Mouse (Mus musculus) limb, embryonic 10.5 days (tissue): ENCODE measurements around the gene Olfr106-ps. TPM values are rescaled to one million over a fixed set of nuclear protein-coding genes. Genes with fewer than 3 reads are reported as not detected.

Source experiments
- DNase-seq: peaks from one replicate; pipeline ENCODE4 v3.0.0-alpha.2; 2017; ENCODE audit warnings: low spot score
- H3K27ac ChIP-seq: fragments of 300-500 bp; sonication (generic); 2 replicates; pipeline ENCODE4 v1.5.1; 2016; ENCODE audit warnings: mild to moderate bottlenecking
- H3K27me3 ChIP-seq: fragments of 300-500 bp; sonication (generic); 2 replicates; pipeline ENCODE4 v1.6.1; 2016; ENCODE audit warnings: low read depth, mild to moderate bottlenecking; ENCODE audit not compliant: poor library complexity, severe bottlenecking
- H3K36me3 ChIP-seq: fragments of 300-500 bp; sonication (generic); 2 replicates; pipeline ENCODE4 v1.6.1; 2016; ENCODE audit warnings: mild to moderate bottlenecking, moderate library complexity
- H3K4me1 ChIP-seq: fragments of 300-500 bp; sonication (generic); 2 replicates; pipeline ENCODE4 v1.6.1; 2016
- H3K4me3 ChIP-seq: fragments of 300-500 bp; sonication (generic); 2 replicates; pipeline ENCODE4 v1.5.1; 2016; ENCODE audit warnings: mild to moderate bottlenecking, moderate library complexity
- H3K9me3 ChIP-seq: fragments of 300-500 bp; sonication (generic); replicated peaks from 2 replicates; pipeline ENCODE4 v1.6.1; 2016; ENCODE audit warnings: mild to moderate bottlenecking
- WGBS: fragments of 180-500 bp; shearing (Covaris S2); methylation state at CpG from one replicate; pipeline ENCODE4 v1.1.7; 2016; 5-methylcytosine and 5-hydroxymethylcytosine counted together
- polyA plus RNA-seq: library from polyadenylated mRNA; unstranded; fragments of >200 nt; fragmentation: Nextera tagmentation; extraction: Ambion mirVana; gene quantifications from 2 replicates; pipeline ENCODE4 v1.2.1, GENCODE M21; 2016

Gene Olfr106-ps
- polyA plus RNA-seq, result not detected in 2 replicates

DNA sequence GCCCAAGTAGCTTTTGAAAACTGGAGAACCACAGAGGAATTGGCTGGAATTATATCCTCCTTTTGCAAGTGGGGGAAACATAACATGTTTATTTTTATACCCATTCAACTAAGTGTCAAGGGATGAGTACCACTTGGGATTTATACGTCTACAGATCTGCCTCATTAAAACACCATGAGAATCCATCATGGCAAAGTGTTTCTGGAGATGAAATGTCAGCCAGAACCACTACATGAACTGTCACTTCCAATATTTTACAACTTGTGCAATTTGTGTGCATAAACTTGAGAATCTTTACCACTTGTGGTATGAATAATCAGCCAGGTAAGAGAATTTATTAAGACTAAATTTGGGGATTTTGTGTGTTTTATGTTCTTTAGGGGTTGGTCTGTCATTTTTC, at the start of gene Olfr106-ps:
Gene Olfr106-ps (plus strand): TSS at position 301 of the 400 bp plus-strand sequence.
- Histone ChIP-seq H3K36me3 (no peaks in the 10 kb centered on the region), H3K27me3 (no peaks in the 10 kb centered on the region), H3K27ac (no peak within 1 kb of the TSS), H3K4me3 (no peak within 1 kb of the TSS), H3K4me1 (no peaks in the 10 kb centered on the region), H3K9me3 (no peaks in the 10 kb centered on the region)
- no peak for DNase-seq
- WGBS, result 81% methylated on average over 1 of the region's 1 CpGs

DNA sequence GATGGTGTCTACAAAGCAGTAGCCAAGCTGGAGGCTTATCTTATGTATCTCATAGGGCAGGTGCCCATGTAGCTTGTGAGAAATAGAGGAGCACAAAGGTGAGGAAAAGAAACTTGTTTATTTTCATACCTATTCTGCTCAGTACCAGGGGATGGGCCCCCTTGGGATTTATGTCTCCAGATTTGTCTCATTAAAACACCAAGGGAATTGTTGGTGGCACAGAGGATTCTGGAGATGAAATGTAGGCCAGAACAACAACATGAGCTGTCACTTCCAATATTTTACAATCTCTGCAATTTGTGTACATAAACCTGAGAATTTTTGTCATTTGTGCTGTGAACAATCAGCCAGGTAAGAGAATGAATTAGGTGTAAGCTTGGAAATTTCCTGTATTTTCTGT, 30.9 kb upstream of the Olfr106-ps start, which contains the start of gene Olfr104-ps:
Gene Olfr104-ps (plus strand): TSS at position 301 of the 400 bp plus-strand sequence.
- no peaks in the 10 kb centered on the region for H3K9me3 ChIP-seq
- H3K27me3 ChIP-seq, result no peaks in the 10 kb centered on the region
- DNase-seq, result no peak
- no peak within 1 kb of the TSS for H3K4me3 ChIP-seq
- no peaks in the 10 kb centered on the region for H3K4me1 ChIP-seq
- H3K27ac ChIP-seq, result no peak within 1 kb of the TSS
- no peaks in the 10 kb centered on the region for H3K36me3 ChIP-seq

DNA sequence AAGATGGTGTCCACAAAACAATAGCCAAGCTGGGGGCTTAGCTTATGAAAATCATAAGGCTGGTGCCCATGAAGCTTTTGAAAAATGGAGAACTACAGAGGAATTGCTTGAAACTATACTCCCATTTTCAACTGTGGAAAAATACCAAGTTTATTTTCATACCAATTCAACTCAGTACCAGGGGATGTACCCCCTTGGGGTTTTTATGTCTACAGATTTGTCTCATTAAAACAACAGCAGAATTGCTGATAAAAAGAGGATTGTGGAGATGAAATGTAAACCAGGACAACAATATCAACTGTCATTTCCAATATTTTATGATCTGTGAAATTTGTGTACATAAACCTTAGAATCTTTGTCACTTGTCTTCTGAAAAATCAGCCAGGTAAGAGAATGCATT, 11.5 kb upstream of the Olfr106-ps start, which contains the start of gene Olfr105-ps:
Gene Olfr105-ps (plus strand): TSS at position 301 of the 400 bp plus-strand sequence.
- Histone ChIP-seq H3K4me1 (no peaks in the 10 kb centered on the region), H3K4me3 (no peak within 1 kb of the TSS), H3K27ac (no peak within 1 kb of the TSS), H3K27me3 (no peaks in the 10 kb centered on the region), H3K9me3 (no peaks in the 10 kb centered on the region), H3K36me3 (no peaks in the 10 kb centered on the region)
- no peak for DNase-seq

DNA sequence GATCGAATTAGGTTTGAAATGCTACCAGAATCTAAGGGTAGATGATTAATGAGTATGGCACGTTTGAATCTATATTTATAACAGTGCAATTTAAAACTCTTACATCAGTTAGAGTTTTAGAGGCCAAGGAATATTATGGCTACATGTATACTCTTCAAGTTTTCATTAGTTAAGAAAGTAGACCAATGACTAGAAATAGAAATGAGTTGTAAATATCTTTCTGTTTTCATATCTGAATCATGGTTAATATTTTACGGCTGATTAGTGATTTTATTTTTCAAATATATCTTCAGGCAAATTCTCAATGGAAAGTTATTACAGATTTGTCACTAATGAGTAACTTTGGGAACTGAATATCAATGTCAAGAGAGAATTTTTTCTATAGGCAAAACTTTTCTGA, 8.7 kb downstream of the Olfr106-ps start, which contains the start of gene Olfr107:
Gene Olfr107 (plus strand): TSS at position 301 of the 400 bp plus-strand sequence.
- WGBS, result 82% methylated on average over 3 of the region's 3 CpGs
- H3K27ac ChIP-seq, result no peak within 1 kb of the TSS
- H3K9me3 ChIP-seq, result no peaks in the 10 kb centered on the region
- H3K36me3 ChIP-seq, result no peaks in the 10 kb centered on the region
- no peaks in the 10 kb centered on the region for H3K4me1 ChIP-seq
- no peak for DNase-seq
- no peak within 1 kb of the TSS for H3K4me3 ChIP-seq
- H3K27me3 ChIP-seq, result no peaks in the 10 kb centered on the region

DNA sequence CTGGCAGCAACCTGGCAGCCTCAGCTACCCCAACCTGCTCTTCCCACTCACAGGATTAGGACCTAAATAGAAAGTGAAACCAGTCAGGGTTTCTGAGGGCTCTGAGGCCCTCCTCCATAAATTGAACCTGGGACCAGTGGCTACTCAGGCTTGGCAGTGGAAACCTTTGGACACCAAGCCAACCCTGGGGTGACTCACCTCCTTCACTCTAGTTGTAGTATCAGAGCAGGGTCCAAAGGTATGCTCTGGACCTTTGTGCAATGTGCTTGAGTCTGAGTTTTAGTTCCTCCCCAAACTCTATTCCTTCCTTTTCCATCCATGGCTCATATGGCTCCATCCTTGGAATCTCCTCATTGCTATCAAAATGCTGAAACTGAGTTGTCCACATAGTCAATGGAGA, 23.2 kb downstream of the Olfr106-ps start:
- no peaks in the 10 kb centered on the region for H3K4me1 ChIP-seq
- no peak overlapping the region for H3K4me3 ChIP-seq
- DNase-seq, result no peak
- H3K36me3 ChIP-seq, result no peaks in the 10 kb centered on the region
- no peaks in the 10 kb centered on the region for H3K9me3 ChIP-seq
- H3K27me3 ChIP-seq, result no peaks in the 10 kb centered on the region
- H3K27ac ChIP-seq, result no peak overlapping the region

DNA sequence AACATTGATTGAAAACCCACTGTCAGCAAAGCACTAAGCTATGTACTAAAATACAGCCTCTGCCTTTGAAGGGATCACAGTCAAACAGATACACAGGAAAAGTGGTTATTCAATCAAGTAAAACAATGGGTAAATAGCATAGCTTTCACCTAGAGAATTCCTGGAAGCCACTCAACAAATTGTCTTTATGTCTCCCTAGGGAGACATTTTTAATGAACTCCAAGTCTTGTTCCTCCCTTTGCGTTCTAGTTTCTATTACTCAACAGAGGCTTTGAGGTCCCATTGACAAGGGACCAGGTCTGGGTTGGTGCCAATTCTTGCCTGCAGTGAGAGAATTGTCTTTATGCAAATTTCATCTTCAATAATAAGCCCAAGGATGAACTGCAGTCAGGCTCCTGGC, 55.0 kb downstream of the Olfr106-ps start, which contains the start of gene Olfr108:
Gene Olfr108 (plus strand): TSS at position 301 of the 400 bp plus-strand sequence.
- H3K4me1 ChIP-seq, result no peaks in the 10 kb centered on the region
- H3K27me3 ChIP-seq, result no peaks in the 10 kb centered on the region
- no peak within 1 kb of the TSS for H3K27ac ChIP-seq
- no peaks in the 10 kb centered on the region for H3K36me3 ChIP-seq
- no peaks in the 10 kb centered on the region for H3K9me3 ChIP-seq
- WGBS, result 88% methylated on average over 1 of the region's 1 CpGs
- H3K4me3 ChIP-seq, result no peak within 1 kb of the TSS
- no peak for DNase-seq

Other genes starting within 250 kb of the Olfr106-ps start
- not detected in 2 replicates for gene Olfr93, start 228.9 kb upstream of the Olfr106-ps start, polyA plus RNA-seq
- gene Ubd, start 196.5 kb upstream of the Olfr106-ps start, polyA plus RNA-seq, result not detected in 2 replicates
- gene Olfr94, start 189.4 kb upstream of the Olfr106-ps start, polyA plus RNA-seq, result not detected in 2 replicates
- gene Olfr95, start 177.3 kb upstream of the Olfr106-ps start, polyA plus RNA-seq, result not detected in 2 replicates
- not detected in 2 replicates for gene Olfr96, start 170.2 kb upstream of the Olfr106-ps start, polyA plus RNA-seq
- gene Olfr97, start 153.1 kb upstream of the Olfr106-ps start, polyA plus RNA-seq, result not detected in 2 replicates
- not detected in 2 replicates for gene Olfr98, start 126.6 kb upstream of the Olfr106-ps start, polyA plus RNA-seq
- 0.64 and 0.74 TPM in 2 replicates for gene H2-M3, start 120.2 kb upstream of the Olfr106-ps start, polyA plus RNA-seq
- gene Olfr99, start 106.9 kb upstream of the Olfr106-ps start, polyA plus RNA-seq, result not detected in 2 replicates
- gene Olfr101, start 86.1 kb upstream of the Olfr106-ps start, polyA plus RNA-seq, result not detected in 2 replicates
- not detected in 2 replicates for gene Olfr102, start 73.3 kb upstream of the Olfr106-ps start, polyA plus RNA-seq
- not detected in 2 replicates for gene Olfr103, start 50.7 kb upstream of the Olfr106-ps start, polyA plus RNA-seq
- gene Olfr104-ps, start 30.8 kb upstream of the Olfr106-ps start, polyA plus RNA-seq, result not detected in 2 replicates
- not detected in 2 replicates for gene Olfr105-ps, start 11.4 kb upstream of the Olfr106-ps start, polyA plus RNA-seq
- gene Olfr107, start 8.8 kb downstream of the Olfr106-ps start, polyA plus RNA-seq, result not detected in 2 replicates
- gene Olfr108, start 55.1 kb downstream of the Olfr106-ps start, polyA plus RNA-seq, result not detected in 2 replicates
- not detected in 2 replicates for gene Olfr109, start 68.5 kb downstream of the Olfr106-ps start, polyA plus RNA-seq
- not detected in 2 replicates for gene H2-M2, start 93.2 kb downstream of the Olfr106-ps start, polyA plus RNA-seq
- not detected in 2 replicates for gene Olfr110, start 102.1 kb downstream of the Olfr106-ps start, polyA plus RNA-seq
- not detected in 2 replicates for gene Olfr111, start 117.6 kb downstream of the Olfr106-ps start, polyA plus RNA-seq
- gene Olfr112, start 179.1 kb downstream of the Olfr106-ps start, polyA plus RNA-seq, result not detected in 2 replicates
- not detected in 2 replicates for gene Olfr113, start 187.3 kb downstream of the Olfr106-ps start, polyA plus RNA-seq
- gene Olfr114, start 202.3 kb downstream of the Olfr106-ps start, polyA plus RNA-seq, result not detected in 2 replicates
- not detected in 2 replicates for gene Olfr115, start 236.7 kb downstream of the Olfr106-ps start, polyA plus RNA-seq
- gene Olfr116, start 236.8 kb downstream of the Olfr106-ps start, polyA plus RNA-seq, result not detected in 2 replicates